9 mouse cellular contexts compared by ENCODE assay signal in the genomic region with DNA sequence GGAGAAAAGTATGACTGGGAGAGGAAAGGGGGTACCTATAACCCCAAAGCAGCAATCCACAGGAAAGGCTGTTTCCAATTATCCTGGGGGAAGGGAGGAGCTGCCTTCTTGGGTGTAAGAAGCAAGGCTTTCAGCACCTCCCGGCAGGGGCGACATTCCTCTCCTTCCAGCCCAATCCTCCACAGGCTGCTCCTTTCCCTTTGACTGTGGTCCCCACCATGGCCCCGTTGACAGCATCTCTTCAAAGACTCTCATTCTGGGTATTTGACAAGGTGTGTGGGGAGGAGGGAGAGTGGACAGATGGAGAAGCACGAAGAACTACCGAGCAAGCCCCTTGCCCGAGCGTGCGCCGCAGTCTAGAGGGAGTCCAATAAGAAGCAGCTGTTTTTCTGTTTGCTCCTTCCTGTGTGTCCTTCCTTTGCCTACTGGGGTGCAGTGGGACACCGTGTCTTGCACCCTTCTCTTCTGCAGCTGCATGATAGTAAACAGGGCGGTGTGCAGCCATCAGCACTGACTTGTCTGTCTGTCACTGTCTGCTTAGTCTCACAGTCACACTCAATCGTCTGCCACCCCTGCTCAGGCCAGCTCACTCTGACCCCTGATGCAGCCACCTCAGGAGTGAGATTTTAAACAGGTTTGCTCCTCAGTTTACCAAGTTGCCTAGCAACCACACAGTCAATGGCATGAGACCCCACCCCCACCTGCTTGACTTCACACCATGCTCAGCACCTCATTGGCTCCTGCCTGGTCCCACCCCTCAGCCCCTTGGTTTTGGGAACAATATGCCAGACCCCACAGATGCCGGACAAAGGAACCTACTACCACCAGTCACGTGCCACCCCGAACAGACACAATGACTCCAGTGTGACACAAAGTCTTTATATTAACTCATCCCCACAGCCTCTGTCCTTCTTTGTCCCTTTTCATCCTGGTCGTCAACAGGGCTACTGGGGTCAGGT. TPM values are rescaled to one million over a fixed set of nuclear protein-coding genes. Genes with fewer than 3 reads are reported as not detected.
DNase-seq lines count a peak whose midpoint lies in the region; ATAC-seq and TF ChIP-seq lines count a peak whose summit lies in the region.
"Had no signal": no experiment of that assay in that cellular context is flagged by ENCODE, and none has a peak within 500 bp of the region (broad histone marks: within the 10 kb centered on the region; RNA-seq: fewer than 3 reads in every experiment).

No protein-coding gene starts in this region.

- no peak overlapping the region for H3K4me3 ChIP-seq in embryonic facial prominence, embryonic 11.5 days (ENCODE audit: low read depth, low read length)
- peak overlapping the region; percentile 64 for H3K4me3 ChIP-seq in hindbrain, postnatal 0 days (ENCODE audit: low read length)
- peak overlapping the region; percentile 87 for H3K4me3 ChIP-seq in neural tube, embryonic 13.5 days

- H3K9ac ChIP-seq in embryonic facial prominence, embryonic 11.5 days (replicated peaks; ENCODE audit: low read length) = peak overlapping the region; percentile 37
- no peak overlapping the region for H3K9ac ChIP-seq in hindbrain, postnatal 0 days (replicated peaks; ENCODE audit: low read length)
- H3K9ac ChIP-seq in neural tube, embryonic 13.5 days = peak overlapping the region; percentile 99

- no peaks in the 10 kb centered on the region for H3K9me3 ChIP-seq in embryonic facial prominence, embryonic 11.5 days (replicated peaks; ENCODE audit: control insufficient read depth, low read length)
- no peaks in the 10 kb centered on the region for H3K9me3 ChIP-seq in hindbrain, postnatal 0 days (ENCODE audit: low read length)
- no peaks in the 10 kb centered on the region for H3K9me3 ChIP-seq in neural tube, embryonic 13.5 days

- peaks cover 2% of the 10 kb centered on the region for H3K36me3 ChIP-seq in embryonic facial prominence, embryonic 11.5 days (replicated peaks; ENCODE audit: control insufficient read depth, insufficient read depth, low read depth, low read length)
- H3K36me3 ChIP-seq in hindbrain, postnatal 0 days (ENCODE audit: insufficient read depth, low read length) = no peaks in the 10 kb centered on the region
- peaks cover 43% of the 10 kb centered on the region for H3K36me3 ChIP-seq in neural tube, embryonic 13.5 days

- peak; percentile 41 for ATAC-seq in embryonic facial prominence, embryonic 11.5 days (replicated peaks; ENCODE audit: insufficient number of reproducible peaks, low FRiP score, low TSS enrichment, low read depth)
- peak; percentile 75 for ATAC-seq in hindbrain, postnatal 0 days
- no peak for ATAC-seq in neural tube, embryonic 13.5 days (ENCODE audit: low read depth)
- ATAC-seq: Patski had no signal

- TF ChIP-seq CTCF in hindbrain, postnatal 0 days (IDR thresholded peaks at IDR 0.05; ENCODE audit: low read depth) = no peak

- H3K27me3 ChIP-seq in embryonic facial prominence, embryonic 11.5 days (ENCODE audit: control insufficient read depth, insufficient read depth, low read length) = no peaks in the 10 kb centered on the region
- no peaks in the 10 kb centered on the region for H3K27me3 ChIP-seq in hindbrain, postnatal 0 days (ENCODE audit: insufficient read depth, low read length)
- no peaks in the 10 kb centered on the region for H3K27me3 ChIP-seq in neural tube, embryonic 13.5 days
- H3K27me3 ChIP-seq: Patski had no signal

- H3K4me1 ChIP-seq in embryonic facial prominence, embryonic 11.5 days (ENCODE audit: control insufficient read depth, insufficient read depth, low read length) = peaks cover 14% of the 10 kb centered on the region
- H3K4me1 ChIP-seq in hindbrain, postnatal 0 days (ENCODE audit: insufficient read depth, low read length) = peaks cover 39% of the 10 kb centered on the region
- H3K4me1 ChIP-seq in neural tube, embryonic 13.5 days (replicated peaks) = peaks cover 54% of the 10 kb centered on the region

- peak; percentile 86 for DNase-seq in layer of hippocampus, adult 9-11 months
- DNase-seq in layer of hippocampus, adult 9-10 months (ENCODE audit: low spot score) = no peak
- DNase-seq in embryonic facial prominence, embryonic 11.5 days (ENCODE audit: low spot score) = peak; percentile 80
- peak; percentile 72 for DNase-seq in hindbrain, postnatal 0 days (ENCODE audit: low spot score)
- no peak for DNase-seq in spleen, postnatal 36 days (ENCODE audit: low spot score in 2 of 2)
- no peak for DNase-seq in kidney, adult 18-20 months
- no peak for DNase-seq in gastrocnemius, adult 18-20 months (ENCODE audit: low spot score)

- peak overlapping the region; percentile 59 for H3K27ac ChIP-seq in embryonic facial prominence, embryonic 11.5 days (replicated peaks; ENCODE audit: low read depth, low read length)
- H3K27ac ChIP-seq in hindbrain, postnatal 0 days = peak overlapping the region; percentile 59
- H3K27ac ChIP-seq in neural tube, embryonic 13.5 days (replicated peaks) = peak overlapping the region; percentile 87

- WGBS in embryonic facial prominence, embryonic 11.5 days = 12% methylated on average over 16 of the region's 16 CpGs
- 19% methylated on average over 16 of the region's 16 CpGs for WGBS in hindbrain, postnatal 0 days
- WGBS in neural tube, embryonic 13.5 days = 17% methylated on average over 16 of the region's 16 CpGs

- H3K4me2 ChIP-seq in embryonic facial prominence, embryonic 11.5 days (ENCODE audit: low read depth, low read length) = peak overlapping the region; percentile 96
- peak overlapping the region; percentile 94 for H3K4me2 ChIP-seq in hindbrain, postnatal 0 days (ENCODE audit: low read depth, low read length)
- peak overlapping the region; percentile 97 for H3K4me2 ChIP-seq in neural tube, embryonic 13.5 days

RNA-seq across cellular contexts. Expression of a gene that starts 1.2 kb away (rescaled TPM):
- polyA plus RNA-seq in embryonic facial prominence, embryonic 11.5 days (2014; fragmentation: Nextera tagmentation; extraction: Ambion mirVana) = 11.2 and 11.3 TPM in 2 replicates
- 97.9 and 111 TPM in 2 replicates for total RNA-seq in hindbrain, postnatal 0 days (2014; rRNA removed)
- polyA plus RNA-seq in hindbrain, postnatal 0 days (2015; fragmentation: Nextera tagmentation; extraction: Ambion mirVana) = 93.3 and 94.4 TPM in 2 replicates
- 68.1 and 72.0 TPM in 2 replicates for polyA plus RNA-seq in neural tube, embryonic 13.5 days (2015; fragmentation: Nextera tagmentation; extraction: Ambion mirVana)
- total RNA-seq in gastrocnemius, adult 18-20 months (2021) = under 1 TPM; 0.37 to 0.74 TPM

RNA-seq across cellular contexts. Expression of a gene that starts 12.3 kb away (rescaled TPM):
- 1.5 and 2.1 TPM in 2 replicates for polyA plus RNA-seq in embryonic facial prominence, embryonic 11.5 days (2014; fragmentation: Nextera tagmentation; extraction: Ambion mirVana)
- 3.9 and 4.9 TPM in 2 replicates for total RNA-seq in hindbrain, postnatal 0 days (2014; rRNA removed)
- 2.0 and 3.2 TPM in 2 replicates for polyA plus RNA-seq in hindbrain, postnatal 0 days (2015; fragmentation: Nextera tagmentation; extraction: Ambion mirVana)
- 2.2 and 2.7 TPM in 2 replicates for polyA plus RNA-seq in neural tube, embryonic 13.5 days (2015; fragmentation: Nextera tagmentation; extraction: Ambion mirVana)
- total RNA-seq in gastrocnemius, adult 18-20 months (2021) = under 1 TPM; 0.14 to 0.83 TPM

RNA-seq across cellular contexts. Expression of a gene that starts 18.9 kb away (rescaled TPM):
- polyA plus RNA-seq in embryonic facial prominence, embryonic 11.5 days (2014; fragmentation: Nextera tagmentation; extraction: Ambion mirVana) = 40.2 and 40.9 TPM in 2 replicates
- total RNA-seq in hindbrain, postnatal 0 days (2014; rRNA removed) = 16.4 and 19.4 TPM in 2 replicates
- polyA plus RNA-seq in hindbrain, postnatal 0 days (2015; fragmentation: Nextera tagmentation; extraction: Ambion mirVana) = 12.8 and 13.8 TPM in 2 replicates
- 18.1 and 19.7 TPM in 2 replicates for polyA plus RNA-seq in neural tube, embryonic 13.5 days (2015; fragmentation: Nextera tagmentation; extraction: Ambion mirVana)
- 1 to 10 TPM; 3.2 to 3.3 TPM for total RNA-seq in gastrocnemius, adult 18-20 months (2021)

RNA-seq across cellular contexts. Expression of a gene that starts 19.0 kb away (rescaled TPM):
- 200 and 215 TPM in 2 replicates for polyA plus RNA-seq in embryonic facial prominence, embryonic 11.5 days (2014; fragmentation: Nextera tagmentation; extraction: Ambion mirVana)
- total RNA-seq in hindbrain, postnatal 0 days (2014; rRNA removed) = 33.5 and 41.5 TPM in 2 replicates
- polyA plus RNA-seq in hindbrain, postnatal 0 days (2015; fragmentation: Nextera tagmentation; extraction: Ambion mirVana) = 36.6 and 37.4 TPM in 2 replicates
- polyA plus RNA-seq in neural tube, embryonic 13.5 days (2015; fragmentation: Nextera tagmentation; extraction: Ambion mirVana) = 76.0 and 77.6 TPM in 2 replicates
- total RNA-seq in gastrocnemius, adult 18-20 months (2021) = 10 to 100 TPM; 12.9 to 15.3 TPM

RNA-seq across cellular contexts. Expression of a gene that starts 44.6 kb away (rescaled TPM):
- 5.2 and 6.0 TPM in 2 replicates for polyA plus RNA-seq in embryonic facial prominence, embryonic 11.5 days (2014; fragmentation: Nextera tagmentation; extraction: Ambion mirVana)
- total RNA-seq in hindbrain, postnatal 0 days (2014; rRNA removed) = 185 and 210 TPM in 2 replicates
- polyA plus RNA-seq in hindbrain, postnatal 0 days (2015; fragmentation: Nextera tagmentation; extraction: Ambion mirVana) = 145 and 157 TPM in 2 replicates
- polyA plus RNA-seq in neural tube, embryonic 13.5 days (2015; fragmentation: Nextera tagmentation; extraction: Ambion mirVana) = 29.5 and 30.4 TPM in 2 replicates
- total RNA-seq in gastrocnemius, adult 18-20 months (2021) = 100 to 1,000 TPM; 347 to 393 TPM

Comparison
In these comparisons a context has a peak if more than half of its experiments do, and no peak if none do; other contexts are left out.
1. DNase-seq: peak in layer of hippocampus, adult 9-11 months (single experiment), embryonic facial prominence, embryonic 11.5 days (single experiment) and hindbrain, postnatal 0 days (single experiment); none in layer of hippocampus, adult 9-10 months (single experiment), spleen, postnatal 36 days (0 of 2), kidney, adult 18-20 months (single experiment) and gastrocnemius, adult 18-20 months (single experiment).
2. Peak in every context shown above with its lines, with median percentiles within 50 percentile points of each other: H3K27ac ChIP-seq and H3K4me2 ChIP-seq.